Comparison of ENCODE assay signal across 23 mouse cellular contexts in the genomic region with DNA sequence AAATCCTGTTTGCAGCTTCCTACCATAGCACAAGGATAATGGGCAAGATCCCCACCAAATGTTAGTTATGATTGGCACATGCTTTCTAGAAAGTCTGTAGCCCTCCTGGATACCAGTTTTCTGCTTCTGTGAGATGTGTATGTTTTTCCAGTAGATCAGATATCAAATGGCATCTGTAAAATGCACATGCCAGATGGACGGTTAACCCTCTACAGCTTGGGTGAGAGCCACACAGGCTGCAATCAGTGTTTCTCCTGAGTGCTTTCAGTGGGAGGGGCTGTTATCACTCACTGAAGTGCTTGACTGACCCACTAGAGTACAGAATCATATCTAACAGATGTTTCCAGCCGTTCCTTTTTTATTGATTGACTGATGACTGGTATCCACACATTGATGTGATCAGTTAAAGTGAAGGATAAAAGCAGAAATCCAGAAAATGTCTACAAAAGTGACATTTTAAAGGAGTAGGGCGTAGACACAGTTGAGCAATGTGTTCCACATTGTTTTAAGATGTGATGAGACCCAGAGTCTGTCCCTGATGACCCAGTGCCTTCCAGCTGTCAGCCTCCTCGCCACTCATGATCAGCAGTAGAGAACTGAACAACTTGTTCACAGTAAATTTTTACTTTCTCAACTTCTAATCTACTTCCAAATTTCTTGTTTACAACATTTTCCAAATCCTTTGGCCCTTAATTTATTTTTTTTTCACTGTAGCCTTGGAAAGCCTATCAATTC. TPM values are rescaled to one million over a fixed set of nuclear protein-coding genes. Genes with fewer than 3 reads are reported as not detected.
DNase-seq lines count a peak whose midpoint lies in the region; ATAC-seq and TF ChIP-seq lines count a peak whose summit lies in the region.
"Had no signal": no experiment of that assay in that cellular context is flagged by ENCODE, and none has a peak within 500 bp of the region (broad histone marks: within the 10 kb centered on the region; RNA-seq: fewer than 3 reads in every experiment).

No protein-coding gene starts in this region.

- no peak overlapping the region for H3K4me2 ChIP-seq in hindbrain, embryonic 11.5 days (replicated peaks; ENCODE audit: low read depth, low read length)
- no peak overlapping the region for H3K4me2 ChIP-seq in hindbrain, embryonic 13.5 days
- H3K4me2 ChIP-seq in limb, embryonic 14.5 days (replicated peaks; ENCODE audit: low read depth, low read length, severe bottlenecking) = no peak overlapping the region
- H3K4me2 ChIP-seq: heart, embryonic 13.5 days; liver, embryonic 11.5 days; midbrain, embryonic 13.5 days; neural tube, embryonic 13.5 days had no signal

- H3K4me3 ChIP-seq in hindbrain, embryonic 11.5 days (ENCODE audit: low read depth, low read length) = no peak overlapping the region
- H3K4me3 ChIP-seq in hindbrain, embryonic 13.5 days = no peak overlapping the region
- H3K4me3 ChIP-seq in limb, embryonic 14.5 days (replicated peaks; ENCODE audit: low read length) = no peak overlapping the region
- H3K4me3 ChIP-seq: heart, embryonic 13.5 days; layer of hippocampus, adult 2 months; midbrain, embryonic 13.5 days; neural tube, embryonic 13.5 days had no signal

- no peak overlapping the region for H3K27ac ChIP-seq in hindbrain, embryonic 11.5 days (ENCODE audit: low read depth, low read length)
- H3K27ac ChIP-seq in hindbrain, embryonic 13.5 days = no peak overlapping the region
- no peak overlapping the region for H3K27ac ChIP-seq in limb, embryonic 14.5 days (replicated peaks; ENCODE audit: low read depth, low read length)
- H3K27ac ChIP-seq: heart, embryonic 13.5 days; layer of hippocampus, adult 2 months; macrophage; midbrain, embryonic 13.5 days; neural tube, embryonic 13.5 days had no signal

- peak; percentile 24 for DNase-seq in gastrocnemius, adult 18-20 months (ENCODE audit: low spot score)
- DNase-seq in gastrocnemius, postnatal 10 days = no peak
- peak; percentile 7 for DNase-seq in hindbrain, embryonic 11.5 days (ENCODE audit: low spot score)
- DNase-seq in embryo, embryonic 10.5 days (ENCODE audit: low spot score) = peak; percentile 31
- peak; percentile 48 for DNase-seq in limb, embryonic 14.5 days (ENCODE audit: low spot score)
- DNase-seq in retina, postnatal 1 day = no peak
- DNase-seq in left cerebral cortex, postnatal 4 days = no peak
- DNase-seq: adrenal gland, postnatal 14 days; cerebellum, adult 11 months; cerebellum, postnatal 36 days; heart, postnatal 36 days; kidney, adult 2 months; kidney, postnatal 10 days; lung, adult 18-20 months; thymus, postnatal 36 days had no signal

- ATAC-seq in hindbrain, embryonic 11.5 days (ENCODE audit: low FRiP score) = no peak
- no peak for ATAC-seq in hindbrain, embryonic 13.5 days (ENCODE audit: low FRiP score)
- ATAC-seq in limb, embryonic 14.5 days (ENCODE audit: low FRiP score, low read depth) = peak; percentile 82
- ATAC-seq: midbrain, embryonic 13.5 days had no signal

- no peak overlapping the region for H3K9ac ChIP-seq in hindbrain, embryonic 11.5 days (ENCODE audit: low read depth, low read length)
- H3K9ac ChIP-seq in hindbrain, embryonic 13.5 days = no peak overlapping the region
- H3K9ac ChIP-seq in limb, embryonic 14.5 days (ENCODE audit: low read depth, low read length, severe bottlenecking) = no peak overlapping the region
- H3K9ac ChIP-seq: heart, embryonic 13.5 days; midbrain, embryonic 13.5 days; neural tube, embryonic 13.5 days had no signal

- H3K27me3 ChIP-seq in hindbrain, embryonic 11.5 days (ENCODE audit: control insufficient read depth, insufficient read depth, low read length) = no peaks in the 10 kb centered on the region
- no peaks in the 10 kb centered on the region for H3K27me3 ChIP-seq in hindbrain, embryonic 13.5 days
- H3K27me3 ChIP-seq in limb, embryonic 14.5 days (ENCODE audit: control insufficient read depth, insufficient read depth, low read length) = no peaks in the 10 kb centered on the region
- H3K27me3 ChIP-seq: CH12.LX; heart, embryonic 13.5 days; midbrain, embryonic 13.5 days; neural tube, embryonic 13.5 days had no signal

- no peaks in the 10 kb centered on the region for H3K9me3 ChIP-seq in hindbrain, embryonic 11.5 days (ENCODE audit: control insufficient read depth, low read length)
- no peaks in the 10 kb centered on the region for H3K9me3 ChIP-seq in hindbrain, embryonic 13.5 days
- no peaks in the 10 kb centered on the region for H3K9me3 ChIP-seq in limb, embryonic 14.5 days (ENCODE audit: control insufficient read depth, low read length)
- H3K9me3 ChIP-seq: heart, embryonic 13.5 days; midbrain, embryonic 13.5 days; neural tube, embryonic 13.5 days had no signal

- intact Hi-C loops in left cerebral cortex, postnatal 4 days (cut with DNase I) = no loop called here

- H3K4me1 ChIP-seq in hindbrain, embryonic 11.5 days (replicated peaks; ENCODE audit: control insufficient read depth, insufficient read depth, low read length) = no peaks in the 10 kb centered on the region
- no peaks in the 10 kb centered on the region for H3K4me1 ChIP-seq in hindbrain, embryonic 13.5 days (replicated peaks)
- H3K4me1 ChIP-seq in limb, embryonic 14.5 days (ENCODE audit: control insufficient read depth, insufficient read depth, low read length) = no peaks in the 10 kb centered on the region; the same call in 1 of the 2 replicates
- H3K4me1 ChIP-seq: midbrain, embryonic 13.5 days; neural tube, embryonic 13.5 days had no signal

- no peak for TF ChIP-seq POLR2A in limb, embryonic 14.5 days (IDR thresholded peaks at IDR 0.05; ENCODE audit: borderline replicate concordance, extremely low read depth, insufficient read depth, insufficient read length)

- H3K36me3 ChIP-seq in hindbrain, embryonic 11.5 days (ENCODE audit: control insufficient read depth, insufficient read depth, low read length) = no peaks in the 10 kb centered on the region
- no peaks in the 10 kb centered on the region for H3K36me3 ChIP-seq in hindbrain, embryonic 13.5 days
- no peaks in the 10 kb centered on the region for H3K36me3 ChIP-seq in limb, embryonic 14.5 days (ENCODE audit: control insufficient read depth, insufficient read depth, low read length)
- H3K36me3 ChIP-seq: heart, embryonic 13.5 days; midbrain, embryonic 13.5 days; neural tube, embryonic 13.5 days had no signal

- WGBS in hindbrain, embryonic 11.5 days = 63% methylated on average over 4 of the region's 4 CpGs
- WGBS in hindbrain, embryonic 13.5 days = 76% methylated on average over 4 of the region's 4 CpGs
- WGBS in limb, embryonic 14.5 days = 49% methylated on average over 4 of the region's 4 CpGs

RNA-seq across cellular contexts. Expression of gene Spef2, which starts 19.7 kb away (rescaled TPM):
- under 1 TPM in 1 of 2 experiments, not detected in 1; 0.07 TPM for total RNA-seq in gastrocnemius, adult 18-20 months (2021)
- under 1 TPM in 1 of 2 experiments, not detected in 1; 0.09 TPM for total RNA-seq in gastrocnemius, postnatal 10 days (2021)
- polyA plus RNA-seq in hindbrain, embryonic 11.5 days (2014; fragmentation: Nextera tagmentation; extraction: Ambion mirVana) = 1.3 and 1.8 TPM in 2 replicates
- polyA plus RNA-seq in hindbrain, embryonic 13.5 days (2015; fragmentation: Nextera tagmentation; extraction: Ambion mirVana) = 1.8 and 2.8 TPM in 2 replicates
- polyA plus RNA-seq in limb, embryonic 14.5 days (2012; rRNA removed) = 0.05 and 0.14 TPM in 2 replicates
- polyA plus RNA-seq in limb, embryonic 14.5 days (2014; fragmentation: Nextera tagmentation; extraction: Ambion mirVana) = 0.06 TPM in 1 of 2 replicates, not detected in the other
- total RNA-seq in left cerebral cortex, postnatal 4 days (2021) = under 1 TPM; 0.62 to 0.88 TPM
- polyA plus RNA-seq: liver, embryonic 11.5 days had no signal

Comparison
In these comparisons a context has a peak if more than half of its experiments do, and no peak if none do; other contexts are left out.
1. DNase-seq: peak in gastrocnemius, adult 18-20 months (single experiment), hindbrain, embryonic 11.5 days (single experiment), embryo, embryonic 10.5 days (single experiment) and limb, embryonic 14.5 days (single experiment); none in gastrocnemius, postnatal 10 days (single experiment), retina, postnatal 1 day (single experiment) and left cerebral cortex, postnatal 4 days (single experiment).